Mouse (Mus musculus) midbrain, embryonic 10.5 days (tissue): Measurements from ENCODE around the gene Rnase1. TPM values are rescaled to one million over a fixed set of nuclear protein-coding genes. Genes with fewer than 3 reads are reported as not detected.

Source experiments
- DNase-seq: peaks from one replicate; pipeline ENCODE4 v3.0.0-alpha.2; 2017; ENCODE audit warnings: low spot score
- H3K27ac ChIP-seq: fragments of 300-500 bp; sonication (generic); replicated peaks from 2 replicates; pipeline ENCODE4 v1.5.1; 2016; ENCODE audit warnings: mild to moderate bottlenecking
- H3K27me3 ChIP-seq: fragments of 300-500 bp; sonication (generic); 2 replicates; pipeline ENCODE4 v1.6.1; 2016; ENCODE audit warnings: low read depth, mild to moderate bottlenecking; ENCODE audit not compliant: poor library complexity, severe bottlenecking
- H3K36me3 ChIP-seq: fragments of 300-500 bp; sonication (generic); 2 replicates; pipeline ENCODE4 v1.6.1; 2016; ENCODE audit warnings: mild to moderate bottlenecking, moderate library complexity
- H3K4me1 ChIP-seq: fragments of 300-500 bp; sonication (generic); 2 replicates; pipeline ENCODE4 v1.6.1; 2016
- H3K4me3 ChIP-seq: fragments of 300-500 bp; sonication (generic); 2 replicates; pipeline ENCODE4 v1.5.1; 2016; ENCODE audit warnings: mild to moderate bottlenecking, moderate library complexity
- H3K9me3 ChIP-seq: fragments of 300-500 bp; sonication (generic); replicated peaks from 2 replicates; pipeline ENCODE4 v1.6.1; 2016; ENCODE audit warnings: mild to moderate bottlenecking
- WGBS: fragments of 180-500 bp; shearing (Covaris S2); methylation state at CpG from one replicate; pipeline ENCODE4 v1.1.7; 2016; 5-methylcytosine and 5-hydroxymethylcytosine counted together
- polyA plus RNA-seq: library from polyadenylated mRNA; unstranded; fragments of >200 nt; fragmentation: Nextera tagmentation; extraction: Ambion mirVana; gene quantifications from 2 replicates; pipeline ENCODE4 v1.2.1, GENCODE M21; 2016

Gene Rnase1
- polyA plus RNA-seq, 1 experiment from 2014 or later, result not detected

DNA sequence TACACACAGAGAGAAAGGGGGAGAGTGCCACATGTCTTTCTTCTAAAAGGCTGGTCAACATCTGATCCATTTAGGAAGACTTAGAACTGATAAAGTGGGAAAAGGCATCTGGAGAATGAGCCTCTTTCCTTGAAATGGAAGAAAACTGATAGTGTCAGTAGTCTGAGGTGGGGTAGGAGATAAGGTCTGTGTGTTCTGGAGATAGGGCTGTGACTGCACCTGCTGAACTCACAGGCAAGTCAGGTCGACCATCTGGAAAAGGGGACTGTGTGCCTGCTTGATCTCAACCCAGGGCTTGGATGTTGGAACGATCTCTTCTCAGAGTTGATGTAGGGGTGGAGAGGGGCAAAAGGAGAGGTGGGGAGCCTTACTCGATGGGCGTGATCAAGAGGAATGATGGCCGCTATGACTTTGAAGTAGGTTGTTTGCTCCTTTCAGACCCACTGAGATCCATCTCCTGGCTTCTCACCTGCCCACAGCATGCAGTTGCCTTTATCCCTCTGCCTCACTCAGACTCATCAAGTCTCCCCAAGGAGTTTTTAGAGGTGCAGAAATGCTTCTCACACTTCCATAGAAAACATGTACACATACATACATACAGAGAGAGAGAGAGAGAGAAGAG lies 5.8 kb upstream of the Rnase1 start:
- Histone ChIP-seq H3K27me3 (no peaks in the 10 kb centered on the region), H3K27ac (no peak overlapping the region), H3K36me3 (no peaks in the 10 kb centered on the region), H3K4me3 (no peak overlapping the region), H3K9me3 (no peaks in the 10 kb centered on the region), H3K4me1 (no peaks in the 10 kb centered on the region)
- WGBS, result 85% methylated on average over 5 of the region's 5 CpGs
- no peak for DNase-seq

DNA sequence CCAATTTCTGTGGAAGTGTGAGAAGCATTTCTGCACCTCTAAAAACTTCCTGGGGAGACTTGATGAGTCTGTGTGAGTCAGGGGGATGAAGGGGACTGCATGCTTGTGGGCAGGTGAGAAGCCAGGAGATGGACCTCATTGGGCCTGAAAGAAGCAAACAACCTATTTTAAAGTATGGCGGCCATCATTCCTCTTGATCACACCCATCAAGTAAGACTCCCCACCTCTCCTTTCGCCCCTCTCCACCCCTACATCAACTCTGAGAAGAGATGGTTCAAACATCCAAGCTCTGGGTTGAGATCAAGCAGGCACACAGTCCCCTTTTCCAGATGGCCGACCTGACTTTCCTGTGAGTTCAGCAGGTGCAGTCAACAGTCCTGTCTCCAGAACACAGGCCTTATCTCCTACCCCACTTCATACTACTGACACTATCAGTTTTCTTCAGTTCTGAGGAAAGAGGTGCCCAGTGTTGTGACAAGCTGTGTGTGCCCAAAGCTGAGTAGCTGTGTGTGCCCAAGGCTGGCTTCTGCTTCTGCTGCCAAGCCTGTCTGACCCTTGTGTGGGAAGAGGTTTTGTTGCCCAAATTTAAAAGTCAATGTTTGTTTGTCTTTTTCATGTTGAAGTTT lies 3.7 kb upstream of the Rnase1 start:
- no peaks in the 10 kb centered on the region for H3K9me3 ChIP-seq
- H3K27ac ChIP-seq, result no peak overlapping the region
- DNase-seq, result no peak
- H3K4me3 ChIP-seq, result no peak overlapping the region
- H3K36me3 ChIP-seq, result no peaks in the 10 kb centered on the region
- WGBS, result 85% methylated on average over 3 of the region's 3 CpGs
- no peaks in the 10 kb centered on the region for H3K27me3 ChIP-seq
- peaks cover 9% of the 10 kb centered on the region for H3K4me1 ChIP-seq

DNA sequence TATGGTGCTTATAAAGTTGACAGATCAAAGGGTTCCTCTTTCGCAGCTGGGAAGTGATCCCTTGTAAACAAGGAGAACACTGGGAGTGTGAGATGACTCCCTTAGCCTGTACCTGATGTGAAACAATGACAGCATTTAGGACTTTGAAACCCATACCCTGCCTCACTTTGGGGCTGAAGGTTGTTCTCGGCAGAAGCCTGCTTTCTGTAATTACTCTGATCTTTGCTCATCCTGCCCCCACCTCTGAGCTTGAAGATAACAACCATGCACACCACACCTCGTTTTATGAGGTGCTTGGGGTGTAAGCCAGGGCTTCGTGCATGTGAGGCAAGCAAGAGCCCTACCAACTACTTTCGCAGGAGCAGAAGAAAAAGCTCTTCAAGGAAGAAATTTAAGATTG lies 2.6 kb upstream of the Rnase1 start:
- peaks cover 9% of the 10 kb centered on the region for H3K4me1 ChIP-seq
- H3K27ac ChIP-seq, result no peak overlapping the region
- WGBS, result 78% methylated on average over 5 of the region's 5 CpGs
- DNase-seq, result no peak
- no peaks in the 10 kb centered on the region for H3K9me3 ChIP-seq
- H3K27me3 ChIP-seq, result no peaks in the 10 kb centered on the region
- no peaks in the 10 kb centered on the region for H3K36me3 ChIP-seq
- no peak overlapping the region for H3K4me3 ChIP-seq

DNA sequence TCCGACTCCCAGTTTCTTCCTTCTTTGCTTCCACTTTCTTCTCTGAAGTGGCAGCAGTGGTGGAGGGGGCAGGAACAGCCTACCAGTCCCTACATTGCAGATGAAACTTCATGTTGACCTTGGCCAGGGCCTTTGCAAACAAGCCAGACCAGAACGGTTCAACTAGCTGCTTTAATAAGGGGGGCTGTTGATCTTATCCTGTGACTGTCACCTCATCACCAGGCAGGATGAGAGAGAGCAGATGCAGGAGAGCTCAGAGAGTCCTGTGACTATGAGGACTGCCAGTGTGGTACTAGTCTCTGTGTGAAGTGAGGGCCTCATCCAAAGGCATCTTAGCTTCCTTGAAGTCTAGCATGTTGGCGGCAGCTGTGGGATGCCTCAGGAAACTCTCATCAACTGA lies 1.4 kb upstream of the Rnase1 start:
- WGBS, result 85% methylated on average over 3 of the region's 3 CpGs
- no peaks in the 10 kb centered on the region for H3K9me3 ChIP-seq
- no peak overlapping the region for H3K27ac ChIP-seq
- H3K4me1 ChIP-seq, result peaks cover 9% of the 10 kb centered on the region
- H3K4me3 ChIP-seq, result no peak overlapping the region
- no peaks in the 10 kb centered on the region for H3K36me3 ChIP-seq
- no peaks in the 10 kb centered on the region for H3K27me3 ChIP-seq
- DNase-seq, result no peak

DNA sequence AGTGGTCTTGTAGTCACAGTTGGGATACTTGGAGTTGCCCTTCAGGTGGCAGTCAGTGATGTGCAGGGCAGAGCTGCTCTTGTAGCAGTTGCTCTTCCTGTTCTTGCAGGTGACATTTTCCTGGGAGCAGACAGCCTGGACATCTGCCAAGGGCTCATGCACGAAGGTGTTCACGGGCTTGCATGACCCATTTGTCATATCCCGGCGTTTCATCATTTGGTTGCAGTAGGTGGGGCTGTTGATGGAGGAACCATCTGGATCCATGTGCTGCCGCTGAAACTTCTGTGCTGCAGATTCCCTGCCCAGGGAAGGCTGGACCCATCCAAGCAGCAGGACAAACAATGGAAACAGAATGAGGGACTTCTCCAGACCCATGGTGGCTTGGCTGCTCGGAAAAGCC lies 1.1 kb downstream of the Rnase1 start:
- WGBS, result 94% methylated on average over 6 of the region's 6 CpGs
- Histone ChIP-seq H3K27ac (no peak overlapping the region), H3K27me3 (no peaks in the 10 kb centered on the region), H3K4me1 (peaks cover 9% of the 10 kb centered on the region), H3K4me3 (no peak overlapping the region), H3K9me3 (no peaks in the 10 kb centered on the region), H3K36me3 (no peaks in the 10 kb centered on the region)
- no peak for DNase-seq

DNA sequence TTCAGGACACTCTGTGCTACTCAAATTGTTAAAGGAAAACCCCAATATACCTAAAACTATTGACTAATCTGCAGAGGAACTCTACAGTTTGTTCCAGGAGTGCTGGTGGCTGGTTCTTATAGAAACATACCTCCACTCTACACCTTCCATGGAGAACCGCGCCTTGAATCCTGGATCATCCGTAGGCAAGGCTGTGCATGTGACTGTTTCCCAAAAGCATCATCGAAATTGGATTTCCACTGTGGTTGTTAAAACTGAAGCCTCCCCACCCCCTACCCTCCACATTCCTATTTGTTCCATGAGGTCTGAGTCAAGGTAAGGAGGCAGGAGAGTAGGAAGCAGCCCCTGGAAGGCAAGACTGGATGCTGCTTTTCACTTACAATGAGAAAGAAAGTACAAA lies 2.1 kb downstream of the Rnase1 start:
- Histone ChIP-seq H3K36me3 (no peaks in the 10 kb centered on the region), H3K4me3 (no peak overlapping the region), H3K4me1 (peaks cover 9% of the 10 kb centered on the region), H3K9me3 (no peaks in the 10 kb centered on the region), H3K27ac (no peak overlapping the region), H3K27me3 (no peaks in the 10 kb centered on the region)
- 96% methylated on average over 4 of the region's 4 CpGs for WGBS
- no peak for DNase-seq

DNA sequence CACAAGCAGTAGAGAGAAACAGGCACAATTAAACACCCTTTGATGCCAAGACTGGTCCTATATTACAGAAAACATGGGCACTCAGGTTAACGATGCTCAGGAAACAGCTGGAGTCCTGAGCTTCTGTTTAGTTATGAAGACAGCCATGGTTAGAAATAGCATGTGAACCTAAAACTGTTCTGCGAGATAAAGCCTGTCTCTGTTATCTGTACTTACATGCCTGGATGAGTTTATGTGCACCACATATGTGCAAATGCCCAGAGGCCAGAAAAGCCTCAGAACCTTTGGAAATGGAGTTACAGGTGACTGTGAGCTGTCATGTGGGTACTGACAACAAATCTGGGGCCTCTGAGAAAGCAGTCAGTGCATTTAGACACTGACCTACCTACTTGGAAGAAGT lies 2.6 kb downstream of the Rnase1 start:
- no peak overlapping the region for H3K27ac ChIP-seq
- H3K27me3 ChIP-seq, result no peaks in the 10 kb centered on the region
- WGBS, result 89% methylated on average over 2 of the region's 2 CpGs

DNA sequence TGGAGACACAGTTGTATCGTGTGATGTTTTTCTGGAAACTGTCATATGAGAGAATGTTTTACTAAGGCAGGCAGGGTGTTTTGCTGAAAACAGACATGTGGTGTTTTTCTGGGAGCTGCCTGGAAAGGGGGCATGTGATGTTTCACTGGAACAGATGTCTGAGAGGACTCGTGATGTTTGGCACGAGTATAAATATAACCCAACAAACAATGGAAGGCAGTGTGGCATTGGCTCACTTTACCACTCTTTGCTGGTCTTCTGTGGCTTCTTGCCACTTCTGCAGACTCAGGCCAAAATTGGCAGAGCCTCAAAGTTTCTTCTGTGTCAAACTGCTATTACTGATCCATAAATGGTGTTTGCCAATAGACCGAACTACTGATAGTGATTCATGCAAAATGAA lies 3.3 kb downstream of the Rnase1 start:
- Histone ChIP-seq H3K27ac (no peak overlapping the region), H3K4me1 (peaks cover 9% of the 10 kb centered on the region), H3K9me3 (no peaks in the 10 kb centered on the region), H3K36me3 (no peaks in the 10 kb centered on the region), H3K4me3 (no peak overlapping the region), H3K27me3 (no peaks in the 10 kb centered on the region)
- WGBS, result 87% methylated on average over 4 of the region's 4 CpGs
- no peak for DNase-seq

More for the DNA sequence above, 2.6 kb downstream of the Rnase1 start:
- no peak overlapping the region for H3K4me3 ChIP-seq
- no peaks in the 10 kb centered on the region for H3K36me3 ChIP-seq
- H3K9me3 ChIP-seq, result no peaks in the 10 kb centered on the region
- peaks cover 9% of the 10 kb centered on the region for H3K4me1 ChIP-seq
- DNase-seq, result no peak

DNA sequence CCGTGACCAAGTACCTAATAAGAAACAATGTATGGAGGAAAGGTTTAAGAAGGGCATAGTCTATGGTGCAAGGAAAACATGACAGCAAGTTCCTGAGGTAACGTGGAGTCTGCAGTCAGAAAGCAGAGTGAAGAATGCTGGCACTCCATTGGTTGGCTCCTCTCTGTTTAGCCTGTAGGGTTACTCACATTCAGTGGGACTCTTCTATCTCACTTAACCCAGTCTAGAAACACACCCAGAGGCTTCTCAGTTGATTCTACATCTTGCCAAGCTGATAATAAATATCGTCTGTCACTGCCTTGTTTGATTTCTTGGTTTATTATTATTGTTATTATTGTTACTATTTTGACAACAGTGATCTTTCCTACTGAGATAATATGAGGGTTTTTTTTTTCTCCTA lies 4.0 kb downstream of the Rnase1 start:
- peaks cover 9% of the 10 kb centered on the region for H3K4me1 ChIP-seq
- DNase-seq, result no peak
- H3K4me3 ChIP-seq, result no peak overlapping the region
- H3K27me3 ChIP-seq, result no peaks in the 10 kb centered on the region
- H3K9me3 ChIP-seq, result no peaks in the 10 kb centered on the region
- 82% methylated on average over 3 of the region's 3 CpGs for WGBS
- no peak overlapping the region for H3K27ac ChIP-seq
- no peaks in the 10 kb centered on the region for H3K36me3 ChIP-seq

DNA sequence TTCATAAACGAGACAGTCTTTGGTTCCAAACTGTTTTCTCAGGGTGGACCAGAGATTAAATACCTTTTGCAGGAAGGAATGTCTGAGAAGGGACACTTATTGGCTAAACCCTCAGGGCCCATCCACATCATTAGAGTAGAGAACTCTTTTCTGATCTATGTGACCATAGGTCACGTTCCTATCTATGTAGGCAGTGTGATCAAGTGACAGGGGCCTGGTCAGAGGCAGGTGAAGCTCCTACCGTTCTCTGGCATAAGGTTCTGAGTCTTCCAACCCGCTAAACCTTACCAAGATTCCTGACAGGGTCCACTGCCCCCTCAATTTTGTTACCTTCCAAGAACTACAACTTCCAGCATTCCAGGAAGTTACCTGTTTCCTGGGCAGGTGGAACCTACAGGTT lies 4.5 kb downstream of the Rnase1 start:
- WGBS, result 87% methylated on average over 4 of the region's 4 CpGs

DNA sequence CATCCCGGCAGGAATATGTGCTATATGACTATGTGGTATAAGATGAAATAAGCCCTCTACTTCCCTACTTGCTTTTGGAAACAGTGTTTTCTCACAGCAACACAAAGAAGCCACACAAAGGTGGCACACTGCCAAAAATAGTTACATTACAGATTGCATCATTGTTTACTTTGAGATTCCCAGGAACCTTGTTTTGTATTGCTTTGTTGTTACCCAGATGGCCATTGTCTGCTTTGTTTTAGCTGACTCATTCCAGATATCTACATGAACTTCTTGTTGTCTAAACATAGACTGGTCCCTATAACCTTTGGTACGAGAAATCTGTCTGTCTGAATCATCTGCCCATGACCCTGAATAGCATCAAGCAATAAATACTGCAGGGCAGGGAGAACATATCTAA lies 6.2 kb downstream of the Rnase1 start:
- Histone ChIP-seq H3K4me1 (no peaks in the 10 kb centered on the region), H3K27ac (no peak overlapping the region), H3K9me3 (no peaks in the 10 kb centered on the region), H3K27me3 (no peaks in the 10 kb centered on the region), H3K4me3 (no peak overlapping the region), H3K36me3 (no peaks in the 10 kb centered on the region)
- no peak for DNase-seq
- 86% methylated on average over 2 of the region's 2 CpGs for WGBS

More for the DNA sequence above, 4.5 kb downstream of the Rnase1 start:
- Histone ChIP-seq H3K4me3 (no peak overlapping the region), H3K4me1 (peaks cover 8% of the 10 kb centered on the region), H3K27ac (no peak overlapping the region), H3K9me3 (no peaks in the 10 kb centered on the region), H3K36me3 (no peaks in the 10 kb centered on the region), H3K27me3 (no peaks in the 10 kb centered on the region)
- no peak for DNase-seq

DNA sequence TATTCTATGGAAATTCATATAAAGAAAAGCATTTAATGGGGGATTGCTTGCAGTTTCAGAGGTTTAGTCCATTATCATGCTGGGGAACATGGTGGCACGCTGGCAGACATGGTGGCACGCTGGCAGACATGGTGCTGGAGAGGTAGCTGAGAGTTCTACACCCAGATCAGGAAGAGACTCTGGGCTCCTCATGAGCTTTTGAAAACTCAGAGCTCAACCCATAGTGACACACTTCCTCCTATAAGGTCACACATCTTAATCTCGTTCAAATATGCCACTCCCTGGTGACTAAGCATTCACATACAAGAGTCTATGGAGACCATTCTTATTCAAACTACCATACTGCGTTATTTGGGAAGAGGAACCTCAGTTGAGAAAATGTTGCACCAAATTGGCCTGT lies 14.2 kb downstream of the Rnase1 start:
- no peaks in the 10 kb centered on the region for H3K9me3 ChIP-seq
- DNase-seq, result no peak
- no peaks in the 10 kb centered on the region for H3K36me3 ChIP-seq
- no peak overlapping the region for H3K4me3 ChIP-seq
- 87% methylated on average over 4 of the region's 4 CpGs for WGBS
- H3K27me3 ChIP-seq, result no peaks in the 10 kb centered on the region
- H3K4me1 ChIP-seq, result no peaks in the 10 kb centered on the region
- H3K27ac ChIP-seq, result no peak overlapping the region

DNA sequence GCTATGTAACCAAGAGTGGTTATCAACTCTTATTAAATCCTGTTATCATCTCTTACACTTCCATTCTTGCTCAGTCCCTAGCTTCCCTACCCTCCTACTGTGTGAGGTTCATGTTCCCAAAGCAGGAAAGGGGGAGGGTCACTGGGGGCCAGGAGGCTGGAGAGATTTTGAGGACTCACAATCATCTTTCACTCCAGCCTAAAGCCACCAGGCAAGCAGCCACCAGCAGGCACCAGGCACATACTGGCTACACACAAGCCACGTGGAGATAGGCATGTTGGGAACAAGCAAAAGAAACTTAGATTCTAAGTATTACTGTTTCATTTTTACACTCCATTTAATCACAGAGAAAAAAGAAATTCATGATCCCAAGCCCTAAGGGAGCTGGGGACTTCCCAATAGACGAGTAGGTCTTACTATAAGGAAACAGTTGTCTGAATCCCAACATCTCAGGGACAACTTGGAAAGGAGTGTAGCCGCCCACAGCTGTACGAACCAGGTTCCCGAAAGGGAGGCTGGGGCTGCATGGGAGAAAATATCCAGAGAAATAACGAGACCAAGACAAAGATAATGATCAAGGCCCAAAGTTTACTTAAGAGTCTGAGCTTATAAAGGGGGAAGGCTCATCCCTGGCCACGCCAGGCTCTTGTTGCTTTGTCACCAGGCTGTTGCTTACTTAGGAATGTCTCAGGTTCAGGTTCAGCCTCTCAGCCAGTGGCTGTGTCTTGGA lies 15.3 kb downstream of the Rnase1 start:
- no peak for DNase-seq
- no peaks in the 10 kb centered on the region for H3K27me3 ChIP-seq
- no peaks in the 10 kb centered on the region for H3K9me3 ChIP-seq
- 79% methylated on average over 7 of the region's 7 CpGs for WGBS
- H3K4me1 ChIP-seq, result no peaks in the 10 kb centered on the region
- no peak overlapping the region for H3K4me3 ChIP-seq
- no peaks in the 10 kb centered on the region for H3K36me3 ChIP-seq
- H3K27ac ChIP-seq, result no peak overlapping the region
